Mouse (Mus musculus): ENCODE results near the gene Cbx4.
"Not testable (repeated sequence)": the region's sequence is repeated elsewhere in the genome, so short reads cannot be mapped to it uniquely, and the experiment has no call there.

The Cbx4 gene

GRCm38 (mm10) chr11:119109415-119110071 lies 23.5 kb upstream of the Cbx4 start:
- no peak for DNase-seq (ENCODE audit: low spot score in 2 of 2)

- no peak for DNase-seq (ENCODE audit: low spot score in 2 of 2)
Measured at GRCm38 (mm10) chr11:119108573-119109263, 22.7 kb upstream of the Cbx4 start.

- DNase-seq (ENCODE audit: low spot score in 2 of 2): no peak
Measured at GRCm38 (mm10) chr11:119106289-119106688, 20.3 kb upstream of the Cbx4 start.

GRCm38 (mm10) chr11:119105748-119106147 lies 19.7 kb upstream of the Cbx4 start:
- DNase-seq (ENCODE audit: low spot score in 2 of 2): no peak

GRCm38 (mm10) chr11:119105071-119105609 lies 19.1 kb upstream of the Cbx4 start:
- no peak for DNase-seq (ENCODE audit: low spot score in 2 of 2)

- DNase-seq (ENCODE audit: low spot score in 2 of 2): no peak
Measured at GRCm38 (mm10) chr11:119103991-119104390, 18.0 kb upstream of the Cbx4 start.

GRCm38 (mm10) chr11:119100355-119100754 lies 14.3 kb upstream of the Cbx4 start:
- DNase-seq (ENCODE audit: low spot score in 2 of 2): not testable (repeated sequence)

GRCm38 (mm10) chr11:119098202-119098601 lies 12.2 kb upstream of the Cbx4 start:
- no peak for DNase-seq (ENCODE audit: low spot score in 2 of 2)

GRCm38 (mm10) chr11:119095441-119095840 lies 9.4 kb upstream of the Cbx4 start:
- DNase-seq (ENCODE audit: low spot score in 2 of 2): no peak

- DNase-seq (ENCODE audit: low spot score in 2 of 2): no peak
Measured at GRCm38 (mm10) chr11:119093322-119093721, 7.3 kb upstream of the Cbx4 start.

GRCm38 (mm10) chr11:119092286-119092685 lies 6.3 kb upstream of the Cbx4 start:
- DNase-seq (ENCODE audit: low spot score in 2 of 2): no peak

- DNase-seq (ENCODE audit: low spot score in 2 of 2): peak in 1 of 2 experiments; percentile 56
Measured at GRCm38 (mm10) chr11:119091598-119091991, 5.6 kb upstream of the Cbx4 start.

- DNase-seq (ENCODE audit: low spot score in 2 of 2): peak in 1 of 2 experiments; percentile 37
Measured at GRCm38 (mm10) chr11:119090961-119091597, 5.1 kb upstream of the Cbx4 start.

GRCm38 (mm10) chr11:119090076-119090960 lies 4.3 kb upstream of the Cbx4 start:
- peak in 1 of 2 experiments; percentile 29 for DNase-seq (ENCODE audit: low spot score in 2 of 2)

- DNase-seq (ENCODE audit: low spot score in 2 of 2): no peak
Measured at GRCm38 (mm10) chr11:119089235-119090075, 3.4 kb upstream of the Cbx4 start.

GRCm38 (mm10) chr11:119088391-119089234 lies 2.6 kb upstream of the Cbx4 start:
- DNase-seq (ENCODE audit: low spot score in 2 of 2): no peak

- peak; percentile 33 to 43 for DNase-seq (ENCODE audit: low spot score in 2 of 2)
Measured at GRCm38 (mm10) chr11:119087301-119088082, 1.5 kb upstream of the Cbx4 start.

GRCm38 (mm10) chr11:119085279-119086062 lies 550 bp downstream of the Cbx4 start:
- peak; percentile 73 to 78 for DNase-seq (ENCODE audit: low spot score in 2 of 2)

All from frontal cortex, postnatal 10 days (tissue).